ENCODE assay signal across 9 mouse cellular contexts in the genomic region with DNA sequence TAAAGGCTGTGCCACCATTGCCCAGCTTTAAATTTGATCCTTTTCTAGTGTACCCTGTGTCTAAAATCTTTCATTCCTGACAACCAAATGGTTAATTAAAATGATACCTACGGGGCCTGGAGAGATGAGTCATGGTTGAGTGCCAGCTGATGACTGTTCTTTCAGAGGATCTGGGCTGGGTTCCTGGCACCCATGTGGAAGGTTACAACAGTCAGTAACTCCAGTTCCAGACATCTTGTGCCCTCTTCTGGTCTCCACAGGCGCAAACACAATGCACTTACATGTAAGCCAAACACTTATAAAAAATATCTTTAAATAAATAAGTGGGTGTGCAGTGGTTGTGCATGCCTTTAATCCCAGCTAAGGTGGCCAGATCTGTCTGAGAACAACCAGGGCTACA. TPM values are rescaled to one million over a fixed set of nuclear protein-coding genes. Genes with fewer than 3 reads are reported as not detected.
A peak's percentile ranks its signal among the peaks of the same experiment; 100 is the strongest.
DNase-seq lines count a peak whose midpoint lies in the region; ATAC-seq and TF ChIP-seq lines count a peak whose summit lies in the region.
"Had no signal": no experiment of that assay in that cellular context is flagged by ENCODE, and none has a peak within 500 bp of the region (broad histone marks: within the 10 kb centered on the region; RNA-seq: fewer than 3 reads in every experiment).

No protein-coding gene starts in this region.

- H3K9ac ChIP-seq in forebrain, postnatal 0 days: no peak overlapping the region
- H3K9ac ChIP-seq in lung, embryonic 16.5 days (ENCODE audit: low read length): no peak overlapping the region
- peak overlapping the region; percentile 85; the same call in 1 of the 2 replicates for H3K9ac ChIP-seq in liver, embryonic 16.5 days (ENCODE audit: low read depth, low read length)

- WGBS in forebrain, embryonic 10.5 days: 91% methylated on average over 2 of the region's 2 CpGs
- WGBS in forebrain, postnatal 0 days: 79% methylated on average over 2 of the region's 2 CpGs
- WGBS in lung, embryonic 16.5 days: 75% methylated on average over 2 of the region's 2 CpGs
- 89% methylated on average over 2 of the region's 2 CpGs for WGBS in liver, embryonic 16.5 days (ENCODE audit: insufficient replicate concordance)

- H3K9me3 ChIP-seq in forebrain, embryonic 10.5 days: no peaks in the 10 kb centered on the region
- H3K9me3 ChIP-seq in forebrain, postnatal 0 days (ENCODE audit: low read length): no peaks in the 10 kb centered on the region
- H3K9me3 ChIP-seq in lung, embryonic 16.5 days (ENCODE audit: control insufficient read depth, low read length): no peaks in the 10 kb centered on the region
- H3K9me3 ChIP-seq in liver, embryonic 16.5 days (replicated peaks; ENCODE audit: control insufficient read depth, low read length): no peaks in the 10 kb centered on the region

- H3K4me2 ChIP-seq in forebrain, postnatal 0 days (ENCODE audit: low read depth): no peak overlapping the region; the same call in 1 of the 2 replicates
- H3K4me2 ChIP-seq in lung, embryonic 16.5 days (ENCODE audit: low read depth, low read length): peak overlapping the region; percentile 79; the same call in 1 of the 2 replicates
- H3K4me2 ChIP-seq in liver, embryonic 16.5 days (ENCODE audit: low read depth, low read length): peak overlapping the region; percentile 92

- H3K36me3 ChIP-seq in forebrain, embryonic 10.5 days (replicated peaks): peaks cover 35% of the 10 kb centered on the region
- H3K36me3 ChIP-seq in forebrain, postnatal 0 days (ENCODE audit: insufficient read depth): peaks cover 19% of the 10 kb centered on the region
- H3K36me3 ChIP-seq in lung, embryonic 16.5 days (ENCODE audit: control insufficient read depth, insufficient read depth, low read length): peaks cover 13% of the 10 kb centered on the region
- H3K36me3 ChIP-seq in liver, embryonic 16.5 days (ENCODE audit: control insufficient read depth, insufficient read depth): peaks cover 15% of the 10 kb centered on the region

- peak overlapping the region; percentile 65; the same call in 1 of the 2 replicates for H3K4me3 ChIP-seq in forebrain, embryonic 10.5 days
- no peak overlapping the region for H3K4me3 ChIP-seq in forebrain, postnatal 0 days (ENCODE audit: low read depth, low read length)
- no peak overlapping the region for H3K4me3 ChIP-seq in lung, embryonic 16.5 days (ENCODE audit: low read length)
- peak overlapping the region; percentile 92 for H3K4me3 ChIP-seq in liver, embryonic 16.5 days (ENCODE audit: low read depth, low read length)

- no peak for TF ChIP-seq CTCF in forebrain, postnatal 0 days (IDR thresholded peaks at IDR 0.05; ENCODE audit: low read depth)

- ATAC-seq in forebrain, postnatal 0 days: no peak
- no peak for ATAC-seq in lung, embryonic 16.5 days (ENCODE audit: low read depth)
- no peak for ATAC-seq in liver, embryonic 16.5 days (ENCODE audit: low read depth)
- ATAC-seq in frontal cortex, adult (ENCODE audit: low TSS enrichment): no peak

- no peaks in the 10 kb centered on the region for H3K27me3 ChIP-seq in forebrain, embryonic 10.5 days (ENCODE audit: poor library complexity, severe bottlenecking)
- no peaks in the 10 kb centered on the region for H3K27me3 ChIP-seq in forebrain, postnatal 0 days (ENCODE audit: insufficient read depth, low read length)
- no peaks in the 10 kb centered on the region for H3K27me3 ChIP-seq in lung, embryonic 16.5 days (ENCODE audit: control insufficient read depth, insufficient read depth, low read depth, low read length)
- H3K27me3 ChIP-seq in liver, embryonic 16.5 days (ENCODE audit: control insufficient read depth, insufficient read depth, low read depth, low read length): no peaks in the 10 kb centered on the region

- no peak for DNase-seq in forebrain, embryonic 10.5 days (ENCODE audit: extremely low spot score, low spot score)
- DNase-seq in forebrain, postnatal 0 days: no peak
- no peak for DNase-seq in lung, postnatal 14 days
- peak; percentile 12 for DNase-seq in brain, adult 2 months (ENCODE audit: low read depth, low spot score)
- no peak for DNase-seq in ovary, postnatal 10 days (ENCODE audit: low spot score)

- H3K27ac ChIP-seq in forebrain, embryonic 10.5 days: no peak overlapping the region
- H3K27ac ChIP-seq in forebrain, postnatal 0 days (ENCODE audit: low read depth, low read length): no peak overlapping the region
- no peak overlapping the region for H3K27ac ChIP-seq in lung, embryonic 16.5 days (ENCODE audit: low read length)
- no peak overlapping the region; the same call in none of the 2 replicates for H3K27ac ChIP-seq in liver, embryonic 16.5 days (ENCODE audit: low read length)

- peaks cover 20% of the 10 kb centered on the region for H3K4me1 ChIP-seq in forebrain, embryonic 10.5 days
- H3K4me1 ChIP-seq in forebrain, postnatal 0 days (ENCODE audit: insufficient read depth): no peaks in the 10 kb centered on the region
- H3K4me1 ChIP-seq in lung, embryonic 16.5 days (replicated peaks; ENCODE audit: control insufficient read depth, insufficient read depth, low read length): peaks cover 11% of the 10 kb centered on the region
- H3K4me1 ChIP-seq in liver, embryonic 16.5 days (ENCODE audit: control insufficient read depth, low read depth, low read length): peaks cover 31% of the 10 kb centered on the region

RNA-seq across cellular contexts. Expression of a gene that starts 1.0 kb away (rescaled TPM):
- 40.7 and 41.5 TPM in 2 replicates for polyA plus RNA-seq in forebrain, embryonic 10.5 days (2016; fragmentation: Nextera tagmentation; extraction: Ambion mirVana)
- 35.0 and 39.6 TPM in 2 replicates for total RNA-seq in forebrain, postnatal 0 days (2014; rRNA removed)
- polyA plus RNA-seq in forebrain, postnatal 0 days (2015; fragmentation: Nextera tagmentation; extraction: Ambion mirVana): 68.9 and 74.6 TPM in 2 replicates
- 37.3 and 39.2 TPM in 2 replicates for polyA plus RNA-seq in lung, embryonic 16.5 days (2015; fragmentation: Nextera tagmentation; extraction: Ambion mirVana)
- polyA plus RNA-seq in liver, embryonic 16.5 days (2015; fragmentation: Nextera tagmentation; extraction: Ambion mirVana): 15.0 and 15.8 TPM in 2 replicates

RNA-seq across cellular contexts. Expression of a gene that starts 38.2 kb away (rescaled TPM):
- 39.0 and 39.5 TPM in 2 replicates for polyA plus RNA-seq in forebrain, embryonic 10.5 days (2016; fragmentation: Nextera tagmentation; extraction: Ambion mirVana)
- total RNA-seq in forebrain, postnatal 0 days (2014; rRNA removed): 33.5 and 40.0 TPM in 2 replicates
- polyA plus RNA-seq in forebrain, postnatal 0 days (2015; fragmentation: Nextera tagmentation; extraction: Ambion mirVana): 26.2 and 33.6 TPM in 2 replicates
- polyA plus RNA-seq in lung, embryonic 16.5 days (2015; fragmentation: Nextera tagmentation; extraction: Ambion mirVana): 26.8 and 27.5 TPM in 2 replicates
- 33.5 and 34.9 TPM in 2 replicates for polyA plus RNA-seq in liver, embryonic 16.5 days (2015; fragmentation: Nextera tagmentation; extraction: Ambion mirVana)

RNA-seq across cellular contexts. Expression of a gene that starts 56.0 kb away (rescaled TPM):
- polyA plus RNA-seq in forebrain, embryonic 10.5 days (2016; fragmentation: Nextera tagmentation; extraction: Ambion mirVana): not detected in 2 replicates
- total RNA-seq in forebrain, postnatal 0 days (2014; rRNA removed): 0.23 TPM in 1 of 2 replicates, not detected in the other
- polyA plus RNA-seq in forebrain, postnatal 0 days (2015; fragmentation: Nextera tagmentation; extraction: Ambion mirVana): not detected in 2 replicates
- not detected in 2 replicates for polyA plus RNA-seq in lung, embryonic 16.5 days (2015; fragmentation: Nextera tagmentation; extraction: Ambion mirVana)
- polyA plus RNA-seq in liver, embryonic 16.5 days (2015; fragmentation: Nextera tagmentation; extraction: Ambion mirVana): not detected in 2 replicates
- polyA plus RNA-seq: G1E had no signal

Comparison
In these comparisons a context has a peak if more than half of its experiments do, and no peak if none do; other contexts are left out.
1. H3K4me3 ChIP-seq: peak in forebrain, embryonic 10.5 days (single experiment) and liver, embryonic 16.5 days (single experiment); none in forebrain, postnatal 0 days (single experiment) and lung, embryonic 16.5 days (single experiment).